In the genomic region with DNA sequence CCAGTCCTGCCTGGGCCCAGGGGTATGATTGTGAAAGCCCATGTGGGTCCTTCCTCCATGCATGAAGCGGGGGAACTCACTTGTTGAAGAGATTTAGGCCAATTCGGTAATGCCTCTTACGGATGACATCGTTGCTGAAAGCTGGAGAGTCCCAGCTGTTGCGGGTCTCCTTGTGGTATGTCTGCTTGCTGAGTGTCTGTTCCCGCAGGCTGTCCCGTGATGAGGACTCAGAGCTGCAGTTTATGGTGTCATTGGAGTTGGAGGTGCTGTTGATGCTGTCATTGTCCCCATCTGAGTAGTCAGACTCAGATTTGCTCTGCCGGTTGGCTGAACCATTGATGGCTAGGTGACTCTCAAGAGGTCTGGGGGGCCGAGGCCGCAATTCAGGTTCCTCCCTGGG, we compare ENCODE assay signal across 18 mouse cellular contexts.
A peak's percentile ranks its signal among the peaks of the same experiment; 100 is the strongest.
DNase-seq lines count a peak whose midpoint lies in the region; ATAC-seq and TF ChIP-seq lines count a peak whose summit lies in the region.
"Had no signal": no experiment of that assay in that cellular context is flagged by ENCODE, and none has a peak within 500 bp of the region (broad histone marks: within the 10 kb centered on the region; RNA-seq: fewer than 3 reads in every experiment).

No protein-coding gene starts in this region.

- TF ChIP-seq POLR2A in myocyte (IDR thresholded peaks at IDR 0.05; ENCODE audit: insufficient read length, low read depth): no peak

- 64% methylated on average over 10 of the region's 10 CpGs for WGBS in heart, embryonic 11.5 days (ENCODE audit: insufficient replicate concordance)
- WGBS in heart, postnatal 0 days: 40% methylated on average over 10 of the region's 10 CpGs
- 91% methylated on average over 10 of the region's 10 CpGs for WGBS in limb, embryonic 13.5 days
- WGBS in limb, embryonic 10.5 days: 93% methylated on average over 10 of the region's 10 CpGs

- no peak overlapping the region for H3ac ChIP-seq in myocyte (ENCODE audit: control insufficient read depth, insufficient read length)

- no peak overlapping the region for H3K9ac ChIP-seq in heart, embryonic 11.5 days (ENCODE audit: low read depth, low read length)
- H3K9ac ChIP-seq in heart, postnatal 0 days (replicated peaks; ENCODE audit: low read depth, low read length): no peak overlapping the region
- no peak overlapping the region for H3K9ac ChIP-seq in limb, embryonic 13.5 days
- H3K9ac ChIP-seq: forebrain, postnatal 0 days; hindbrain, embryonic 13.5 days had no signal

- no peaks in the 10 kb centered on the region for H3K27me3 ChIP-seq in heart, embryonic 11.5 days (ENCODE audit: control insufficient read depth, insufficient read depth, low read length)
- H3K27me3 ChIP-seq in heart, postnatal 0 days (ENCODE audit: control insufficient read depth, insufficient read depth, low read length): no peaks in the 10 kb centered on the region
- H3K27me3 ChIP-seq in limb, embryonic 13.5 days: no peaks in the 10 kb centered on the region
- H3K27me3 ChIP-seq in limb, embryonic 10.5 days (ENCODE audit: low read depth, poor library complexity, severe bottlenecking): no peaks in the 10 kb centered on the region
- no peaks in the 10 kb centered on the region for H3K27me3 ChIP-seq in myocyte (ENCODE audit: control insufficient read depth, insufficient read depth, insufficient read length)
- H3K27me3 ChIP-seq: hindbrain, embryonic 13.5 days had no signal

- ATAC-seq in heart, embryonic 11.5 days (replicated peaks; ENCODE audit: insufficient number of reproducible peaks, low FRiP score, low TSS enrichment): no peak
- ATAC-seq in heart, postnatal 0 days (ENCODE audit: insufficient read depth, low read depth): no peak
- ATAC-seq in limb, embryonic 13.5 days (ENCODE audit: low FRiP score, low read depth): no peak
- ATAC-seq: forebrain, postnatal 0 days; inflammation-experienced regulatory T-cells, adult 6 months had no signal

- DNase-seq in heart, postnatal 10 days: no peak
- no peak for DNase-seq in heart, postnatal 0 days (ENCODE audit: low spot score)
- DNase-seq in heart, postnatal 25 days (ENCODE audit: low spot score): no peak
- no peak for DNase-seq in limb, embryonic 10.5 days (ENCODE audit: low spot score)
- DNase-seq: adrenal gland, adult 2 months; B cell, adult 2 months; cerebellum, adult 11-12 months; cerebellum, postnatal 10 days; forebrain, postnatal 0 days; kidney, adult 8-10 months; thymus, adult 18-20 months; thymus, postnatal 4 days had no signal

- H3K27ac ChIP-seq in heart, embryonic 11.5 days (ENCODE audit: low read depth, low read length): peak overlapping the region; percentile 82
- peak overlapping the region; percentile 58 for H3K27ac ChIP-seq in heart, postnatal 0 days (ENCODE audit: low read depth)
- 0 out of 2 replicates have a peak overlapping the region, but pooled peaks have one; percentile 15 for H3K27ac ChIP-seq in limb, embryonic 13.5 days
- no peak overlapping the region for H3K27ac ChIP-seq in limb, embryonic 10.5 days
- H3K27ac ChIP-seq: hindbrain, embryonic 13.5 days; midbrain, embryonic 10.5 days had no signal

- H3K4me3 ChIP-seq in heart, embryonic 11.5 days (ENCODE audit: low read depth, low read length): no peak overlapping the region
- no peak overlapping the region for H3K4me3 ChIP-seq in heart, postnatal 0 days (ENCODE audit: low read depth, low read length)
- H3K4me3 ChIP-seq in limb, embryonic 13.5 days: no peak overlapping the region
- no peak overlapping the region for H3K4me3 ChIP-seq in limb, embryonic 10.5 days
- H3K4me3 ChIP-seq in myocyte: no peak overlapping the region
- H3K4me3 ChIP-seq: hindbrain, embryonic 13.5 days; midbrain, embryonic 10.5 days had no signal

- H3K4me1 ChIP-seq in heart, embryonic 11.5 days (ENCODE audit: control insufficient read depth, insufficient read depth, low read length): peaks cover 41% of the 10 kb centered on the region
- peaks cover 42% of the 10 kb centered on the region for H3K4me1 ChIP-seq in heart, postnatal 0 days (ENCODE audit: control insufficient read depth, insufficient read depth)
- peaks cover 22% of the 10 kb centered on the region for H3K4me1 ChIP-seq in limb, embryonic 13.5 days
- peaks cover 5% of the 10 kb centered on the region; the same call in 1 of the 2 replicates for H3K4me1 ChIP-seq in limb, embryonic 10.5 days
- H3K4me1 ChIP-seq: midbrain, embryonic 10.5 days had no signal

- H3K36me3 ChIP-seq in heart, embryonic 11.5 days (ENCODE audit: control insufficient read depth, insufficient read depth, low read length): peaks cover 30% of the 10 kb centered on the region
- peaks cover 63% of the 10 kb centered on the region for H3K36me3 ChIP-seq in heart, postnatal 0 days (replicated peaks; ENCODE audit: control insufficient read depth, insufficient read depth, low read length)
- peaks cover 82% of the 10 kb centered on the region for H3K36me3 ChIP-seq in limb, embryonic 13.5 days
- peaks cover 75% of the 10 kb centered on the region for H3K36me3 ChIP-seq in limb, embryonic 10.5 days
- H3K36me3 ChIP-seq in myocyte (ENCODE audit: control insufficient read depth, insufficient read depth): peaks cover 70% of the 10 kb centered on the region

- peaks cover 29% of the 10 kb centered on the region for H3K79me2 ChIP-seq in myocyte (ENCODE audit: control insufficient read depth, insufficient read depth)

- TF ChIP-seq CTCF in heart, postnatal 0 days (IDR thresholded peaks at IDR 0.05; ENCODE audit: low read depth): no peak

- H3K9me3 ChIP-seq in heart, embryonic 11.5 days (replicated peaks; ENCODE audit: control insufficient read depth, low read length): no peaks in the 10 kb centered on the region
- no peaks in the 10 kb centered on the region for H3K9me3 ChIP-seq in heart, postnatal 0 days (replicated peaks; ENCODE audit: control insufficient read depth, low read length)
- no peaks in the 10 kb centered on the region for H3K9me3 ChIP-seq in limb, embryonic 13.5 days
- no peaks in the 10 kb centered on the region for H3K9me3 ChIP-seq in limb, embryonic 10.5 days (replicated peaks)
- H3K9me3 ChIP-seq: hindbrain, embryonic 13.5 days; midbrain, embryonic 10.5 days had no signal

- intact Hi-C loops in heart, postnatal 10 days (cut with DNase I): no loop called here
- intact Hi-C loops in heart, postnatal 25 days (cut with DNase I): no loop called here

- H3K4me2 ChIP-seq in heart, embryonic 11.5 days: peak overlapping the region; percentile 39; the same call in 1 of the 2 replicates
- H3K4me2 ChIP-seq in heart, postnatal 0 days (ENCODE audit: low read depth, low read length): no peak overlapping the region
- H3K4me2 ChIP-seq in limb, embryonic 13.5 days (replicated peaks): no peak overlapping the region
- H3K4me2 ChIP-seq in myocyte (ENCODE audit: low read depth): peak overlapping the region; percentile 44
- H3K4me2 ChIP-seq: hindbrain, embryonic 13.5 days had no signal

- TF ChIP-seq EP300 in heart, postnatal 0 days (IDR thresholded peaks at IDR 0.05; ENCODE audit: low read depth): no peak

TF ChIP-seq in myocyte, 11 proteins besides CTCF, POLR2A, EP300 and RAD21:
- TF ChIP-seq MYOD1 (IDR thresholded peaks at IDR 0.05; ENCODE audit: control insufficient read depth in 1 of 3, insufficient read length in 2 of 3, low read depth in 2 of 3) (peak in 2 of 3 experiments; percentile 39 to 77), MYOG (IDR thresholded peaks at IDR 0.05; ENCODE audit: control insufficient read depth in 1 of 3, insufficient read depth in 1 of 3, insufficient read length in 2 of 3, low read depth in 2 of 3) (peak; percentile 60 to 88 (median 67)), E2F4 (IDR thresholded peaks at IDR 0.05; ENCODE audit: insufficient read depth) (no peak), SRF (IDR thresholded peaks at IDR 0.05; ENCODE audit: control insufficient read depth, insufficient read length, low read depth) (no peak)

Comparison
In these comparisons a context has a peak if more than half of its experiments do, and no peak if none do; other contexts are left out.
1. H3K4me2 ChIP-seq: peak in heart, embryonic 11.5 days (single experiment) and myocyte (single experiment); none in heart, postnatal 0 days (single experiment) and limb, embryonic 13.5 days (single experiment).